Mouse (Mus musculus) lung, postnatal 0 days (tissue): ENCODE measurements around the gene Lpar1. TPM values are rescaled to one million over a fixed set of nuclear protein-coding genes. Genes with fewer than 3 reads are reported as not detected.
A peak's percentile ranks its signal among the peaks of the same experiment; 100 is the strongest.

Experiments
- ATAC-seq: fragments of 200-750 bp; cut with Nextera tagmentation; 2 replicates; pipeline ENCODE4 v1.8.0; 2017; ENCODE audit warnings: moderate library complexity
- DNase-seq: peaks from one replicate; pipeline ENCODE4 v3.0.0-alpha.2; 2016; ENCODE audit warnings: low spot score
- H3K27ac ChIP-seq: fragments of 300-500 bp; sonication (generic); 2 replicates; pipeline ENCODE4 v1.5.1; 2014; ENCODE audit warnings: antibody characterized with exemption, mild to moderate bottlenecking, low read length, mixed read lengths
- H3K27me3 ChIP-seq: fragments of 300-500 bp; sonication (generic); replicated peaks from 2 replicates; pipeline ENCODE4 v1.6.1; 2014; ENCODE audit warnings: low read length, mixed read lengths; ENCODE audit not compliant: insufficient read depth
- H3K36me3 ChIP-seq: fragments of 300-500 bp; sonication (generic); 2 replicates; pipeline ENCODE4 v1.6.1; 2014; ENCODE audit warnings: low read length, mixed read lengths; ENCODE audit not compliant: insufficient read depth
- H3K4me1 ChIP-seq: fragments of 300-500 bp; sonication (generic); 2 replicates; pipeline ENCODE4 v1.6.1; 2014; ENCODE audit warnings: antibody characterized with exemption, low read depth, low read length, mixed read lengths; ENCODE audit not compliant: insufficient read depth
- H3K4me2 ChIP-seq: fragments of 300-500 bp; sonication (generic); replicated peaks from 2 replicates; pipeline ENCODE4 v1.6.1; 2014; ENCODE audit warnings: low read depth, mild to moderate bottlenecking, low read length, moderate library complexity, mixed read lengths
- H3K4me3 ChIP-seq: fragments of 300-500 bp; sonication (generic); 2 replicates; pipeline ENCODE4 v1.5.1; 2014; ENCODE audit warnings: low read depth, low read length
- H3K9ac ChIP-seq: fragments of 300-500 bp; sonication (generic); replicated peaks from 2 replicates; pipeline ENCODE4 v1.6.1; 2014; ENCODE audit warnings: low read depth, mild to moderate bottlenecking
- H3K9me3 ChIP-seq: fragments of 300-500 bp; sonication (generic); 2 replicates; pipeline ENCODE4 v1.6.1; 2016; ENCODE audit warnings: low read length, mixed read lengths
- CTCF ChIP-seq: IDR thresholded peaks from 2 replicates; pipeline ENCODE4 v1.5.1; 2016; ENCODE audit warnings: antibody characterized with exemption, mild to moderate bottlenecking
- EP300 ChIP-seq: IDR thresholded peaks from 2 replicates; pipeline ENCODE4 v1.6.1; 2016; ENCODE audit warnings: antibody characterized with exemption, mild to moderate bottlenecking, control low read depth
- WGBS: fragments of 180-500 bp; shearing (Covaris S2); extraction: QIAGEN DNeasy Blood & Tissue Kit; methylation state at CpG from one replicate; pipeline ENCODE4 v1.1.7; 2014; 5-methylcytosine and 5-hydroxymethylcytosine counted together
- polyA plus RNA-seq: library from polyadenylated mRNA; unstranded; fragments of >200 nt; fragmentation: Nextera tagmentation; extraction: Ambion mirVana; gene quantifications from 2 replicates; pipeline ENCODE4 v1.2.1, GENCODE M21; 2015

Lpar1 gene
- polyA plus RNA-seq, 1 experiment from 2014 or later: 31.8 TPM

DNA sequence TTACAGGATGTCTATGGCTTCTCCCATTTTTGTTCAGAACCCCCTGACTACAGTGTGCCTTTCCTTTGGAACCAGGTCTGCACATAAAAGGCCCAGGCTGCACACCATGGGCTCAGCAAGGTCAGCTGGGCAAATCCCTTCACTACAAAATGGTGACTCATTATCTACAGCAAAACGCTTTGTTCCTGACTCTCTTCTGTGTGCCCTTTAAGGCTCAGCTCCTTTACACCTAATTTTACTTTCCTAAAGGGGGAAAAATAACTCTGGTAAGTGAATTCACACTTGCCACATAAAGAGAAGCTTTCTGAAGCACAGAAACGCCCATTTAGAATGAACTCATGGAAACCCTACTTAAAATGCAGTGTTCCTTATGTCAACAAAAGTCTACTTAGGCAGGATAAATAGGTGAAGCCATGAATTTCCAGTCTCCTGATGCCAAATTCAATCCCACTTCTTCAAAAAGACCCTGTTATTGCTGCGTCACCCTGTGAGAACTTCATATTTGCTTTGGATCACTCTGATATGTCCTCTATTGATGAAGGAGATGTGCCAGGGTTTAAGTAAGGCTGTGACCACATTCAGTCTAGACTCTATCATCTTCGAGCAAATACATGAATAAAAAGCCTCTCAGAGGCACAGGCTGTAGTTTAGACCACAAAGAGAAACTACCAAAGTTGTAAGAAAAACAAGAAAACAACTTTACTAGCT lies 82.3 kb downstream of the Lpar1 start:
- no peak for TF ChIP-seq CTCF
- TF ChIP-seq EP300: no peak
- Histone ChIP-seq H3K27me3 (no peaks in the 10 kb centered on the region), H3K36me3 (no peaks in the 10 kb centered on the region), H3K4me2 (no peak overlapping the region), H3K9me3 (no peaks in the 10 kb centered on the region), H3K4me3 (no peak overlapping the region), H3K27ac (no peak overlapping the region), H3K4me1 (no peaks in the 10 kb centered on the region), H3K9ac (no peak overlapping the region)
- DNase-seq: no peak
- no peak for ATAC-seq
- 53% methylated on average over 4 of the region's 4 CpGs for WGBS

DNA sequence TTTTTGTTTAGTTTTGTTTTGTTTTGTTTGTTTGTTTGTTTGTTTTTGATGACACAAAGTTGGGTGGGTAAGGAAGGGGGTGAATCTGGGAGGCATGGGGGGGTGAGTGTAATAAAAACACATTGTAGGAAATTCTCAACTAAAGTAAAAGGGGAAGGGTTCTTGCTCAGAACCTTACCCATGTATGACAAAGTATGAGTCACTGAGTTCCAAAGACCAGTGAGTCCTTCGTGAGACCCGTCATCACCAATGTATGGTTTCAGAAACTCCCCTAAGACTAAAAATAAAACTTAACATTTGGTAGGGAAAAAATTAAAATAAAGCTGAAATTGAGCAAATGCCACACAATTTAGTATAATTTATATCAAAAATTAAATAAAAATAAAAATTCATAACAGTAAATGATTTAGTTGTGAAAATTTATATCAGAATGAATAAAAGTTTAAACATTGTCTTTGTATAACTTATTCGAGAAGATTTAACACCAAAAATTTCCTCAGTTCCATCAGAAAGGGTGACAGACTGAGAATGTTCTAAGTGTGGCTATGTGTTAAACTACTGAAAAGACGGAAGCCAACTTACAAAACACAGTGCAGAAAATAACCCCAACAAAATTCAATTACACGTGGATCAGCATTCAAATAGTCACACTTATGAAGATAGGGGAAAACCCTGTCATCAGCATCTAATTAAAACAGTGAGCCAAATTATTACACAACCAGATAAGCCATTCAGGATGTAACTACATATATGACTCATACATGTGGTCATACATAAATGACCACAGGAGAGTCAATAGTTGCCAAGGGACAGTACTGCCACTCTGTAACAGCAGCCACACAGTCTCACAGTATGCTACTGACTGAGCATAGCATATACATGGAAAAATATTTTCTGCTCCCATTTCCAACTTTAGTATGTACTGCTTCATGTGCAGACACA lies 83.8 kb downstream of the Lpar1 start:
- no peaks in the 10 kb centered on the region for H3K36me3 ChIP-seq
- WGBS: 79% methylated on average over 5 of the region's 5 CpGs
- ATAC-seq: peak; percentile 61

DNA sequence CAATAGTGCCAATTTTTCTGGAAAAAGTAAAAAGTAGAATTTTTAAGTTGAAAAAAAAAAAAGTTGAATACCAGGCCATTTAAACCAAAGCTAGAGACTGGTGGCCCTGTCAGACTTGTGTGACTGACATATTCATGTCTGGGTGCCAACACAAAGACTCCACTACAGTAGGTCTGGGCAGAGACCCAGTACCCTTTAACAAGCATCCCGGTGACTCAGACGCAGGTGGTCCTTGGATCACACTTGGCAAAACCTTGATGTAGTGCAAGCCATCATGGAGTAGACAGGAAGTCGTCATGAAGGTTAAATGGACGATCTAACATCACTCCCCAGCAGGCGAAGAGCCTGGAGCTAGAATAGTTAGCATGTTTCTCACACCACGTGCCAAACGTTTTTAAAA lies 84.7 kb downstream of the Lpar1 start:
- no peak overlapping the region for H3K4me3 ChIP-seq
- no peaks in the 10 kb centered on the region for H3K27me3 ChIP-seq
- no peak overlapping the region for H3K27ac ChIP-seq
- WGBS: 69% methylated on average over 7 of the region's 7 CpGs
- H3K4me1 ChIP-seq: no peaks in the 10 kb centered on the region
- no peak for DNase-seq
- H3K9me3 ChIP-seq: no peaks in the 10 kb centered on the region
- ATAC-seq: no peak
- TF ChIP-seq CTCF: no peak
- no peak for TF ChIP-seq EP300
- no peaks in the 10 kb centered on the region for H3K36me3 ChIP-seq
- no peak overlapping the region for H3K4me2 ChIP-seq
- H3K9ac ChIP-seq: no peak overlapping the region

More for the DNA sequence above, 83.8 kb downstream of the Lpar1 start:
- no peak for TF ChIP-seq EP300
- no peak for TF ChIP-seq CTCF
- Histone ChIP-seq H3K4me2 (no peak overlapping the region), H3K4me1 (no peaks in the 10 kb centered on the region), H3K9me3 (no peaks in the 10 kb centered on the region), H3K27me3 (no peaks in the 10 kb centered on the region), H3K9ac (no peak overlapping the region), H3K4me3 (no peak overlapping the region), H3K27ac (no peak overlapping the region)
- peak; percentile 54 for DNase-seq

DNA sequence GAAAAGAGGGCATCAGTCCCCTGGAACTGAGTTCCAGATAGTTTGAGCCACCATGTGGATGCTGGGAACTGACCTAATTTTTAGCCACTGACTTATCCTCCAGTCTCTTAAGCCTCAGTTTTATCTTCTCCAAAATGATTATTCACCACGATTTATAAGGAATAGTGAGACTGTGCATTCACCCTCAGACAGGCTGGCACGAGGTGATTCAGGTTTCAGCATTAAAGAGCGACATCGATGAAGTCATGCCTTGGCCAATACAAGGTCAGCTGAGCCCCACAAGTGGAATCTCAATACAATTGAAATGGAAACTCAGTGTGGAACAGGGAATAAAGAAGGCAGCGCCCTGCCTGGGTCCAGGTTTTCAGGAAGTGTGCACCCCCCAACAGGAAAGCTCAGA lies 88.1 kb downstream of the Lpar1 start:
- no peaks in the 10 kb centered on the region for H3K9me3 ChIP-seq
- no peak overlapping the region for H3K27ac ChIP-seq
- TF ChIP-seq CTCF: no peak
- no peak for TF ChIP-seq EP300
- H3K4me1 ChIP-seq: no peaks in the 10 kb centered on the region
- H3K9ac ChIP-seq: no peak overlapping the region
- H3K36me3 ChIP-seq: no peaks in the 10 kb centered on the region
- ATAC-seq (no peak), DNase-seq (no peak)
- no peak overlapping the region for H3K4me3 ChIP-seq
- no peak overlapping the region for H3K4me2 ChIP-seq
- no peaks in the 10 kb centered on the region for H3K27me3 ChIP-seq
- 83% methylated on average over 5 of the region's 5 CpGs for WGBS

DNA sequence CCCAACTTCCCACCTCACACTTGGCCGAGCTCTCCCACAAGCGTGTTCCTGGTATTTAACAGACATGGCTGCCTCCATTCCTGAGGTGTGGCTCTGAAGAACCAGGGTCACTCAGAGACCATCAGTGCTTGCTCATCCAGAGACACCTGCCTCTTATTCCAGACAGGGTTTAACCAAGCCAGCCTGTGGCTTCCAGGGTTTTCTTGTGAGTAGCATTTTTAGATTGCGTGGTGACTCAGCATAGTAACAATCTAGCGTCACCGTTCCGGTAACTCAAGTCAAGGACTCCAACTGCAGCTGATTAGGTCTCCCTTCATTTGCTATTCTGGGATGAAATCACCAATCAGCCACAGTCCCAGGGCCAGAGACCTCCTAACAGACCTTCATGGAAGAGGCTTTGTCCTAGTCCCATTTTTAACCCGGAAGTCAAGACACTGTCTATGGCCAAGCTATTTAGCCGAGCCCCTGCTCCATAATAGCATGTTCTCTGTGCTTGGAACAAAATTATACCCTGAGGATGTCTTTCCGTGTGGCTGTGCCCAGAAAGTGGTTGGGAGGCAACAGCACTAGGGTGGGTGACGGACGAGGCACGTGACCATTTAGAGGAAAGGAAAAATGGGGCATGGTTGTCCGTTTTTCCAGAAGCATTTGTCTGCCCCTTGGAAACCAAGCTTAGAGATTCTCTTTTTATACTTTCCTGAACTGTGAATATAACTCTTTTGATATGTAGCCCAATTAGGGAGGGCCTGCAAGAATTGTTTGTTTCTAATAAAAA lies 89.1 kb downstream of the Lpar1 start:
- H3K36me3 ChIP-seq: no peaks in the 10 kb centered on the region
- ATAC-seq (no peak), DNase-seq (no peak)
- TF ChIP-seq EP300 (no peak), CTCF (no peak)
- H3K4me1 ChIP-seq: no peaks in the 10 kb centered on the region
- H3K4me2 ChIP-seq: no peak overlapping the region
- H3K27me3 ChIP-seq: no peaks in the 10 kb centered on the region
- H3K9ac ChIP-seq: no peak overlapping the region
- no peaks in the 10 kb centered on the region for H3K9me3 ChIP-seq
- H3K27ac ChIP-seq: no peak overlapping the region
- WGBS: 91% methylated on average over 13 of the region's 13 CpGs
- no peak overlapping the region for H3K4me3 ChIP-seq

DNA sequence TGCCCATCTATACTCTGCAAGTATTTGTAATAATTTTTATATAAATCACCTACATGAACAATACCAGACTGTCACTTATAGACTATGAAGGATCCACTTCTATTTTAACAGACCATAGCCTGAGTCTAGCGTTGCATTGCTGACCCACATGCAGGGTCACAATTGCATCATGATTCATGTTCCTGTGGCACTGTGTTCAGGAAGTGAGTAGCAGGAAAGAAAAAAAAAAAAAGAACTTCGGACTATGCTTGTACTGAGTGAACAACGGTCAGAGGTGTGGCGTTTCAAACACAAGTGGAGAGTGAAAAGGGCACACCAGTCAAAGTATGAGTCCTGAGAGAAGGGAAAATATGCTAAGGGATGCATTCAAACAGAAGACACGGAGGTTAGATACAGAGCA lies 90.7 kb downstream of the Lpar1 start:
- TF ChIP-seq CTCF: no peak
- TF ChIP-seq EP300: no peak
- DNase-seq (no peak), ATAC-seq (no peak)
- H3K9me3 ChIP-seq: no peaks in the 10 kb centered on the region
- no peaks in the 10 kb centered on the region for H3K36me3 ChIP-seq
- no peaks in the 10 kb centered on the region for H3K27me3 ChIP-seq
- no peak overlapping the region for H3K9ac ChIP-seq
- H3K4me1 ChIP-seq: no peaks in the 10 kb centered on the region
- WGBS: 54% methylated on average over 5 of the region's 5 CpGs
- no peak overlapping the region for H3K27ac ChIP-seq
- no peak overlapping the region for H3K4me2 ChIP-seq
- no peak overlapping the region for H3K4me3 ChIP-seq
